Comparison of ENCODE assay signal across 8 mouse cellular contexts in genomic region chr4:123254617-123255016, GRCm38 (mm10). TPM values are rescaled to one million over a fixed set of nuclear protein-coding genes. Genes with fewer than 3 reads are reported as not detected.
DNase-seq lines count a peak whose midpoint lies in the region; ATAC-seq and TF ChIP-seq lines count a peak whose summit lies in the region.

No protein-coding gene starts in this region.

- no peak overlapping the region for H3K27ac ChIP-seq in kidney, embryonic 14.5 days (ENCODE audit: low read depth, low read length)
- no peak overlapping the region for H3K27ac ChIP-seq in ES-Bruce4 (ENCODE audit: insufficient read depth, low read length)
- H3K27ac ChIP-seq in hindbrain, postnatal 0 days = no peak overlapping the region

- no peak overlapping the region for H3K4me2 ChIP-seq in kidney, embryonic 14.5 days (replicated peaks; ENCODE audit: low read depth, low read length)
- H3K4me2 ChIP-seq in hindbrain, postnatal 0 days (ENCODE audit: low read depth, low read length) = no peak overlapping the region

- peak; percentile 7 for TF ChIP-seq CTCF in ES-Bruce4 (IDR thresholded peaks at IDR 0.05; ENCODE audit: low read depth, low read length)
- TF ChIP-seq CTCF in brain, embryonic 14.5 days (IDR thresholded peaks at IDR 0.05; ENCODE audit: borderline replicate concordance, extremely low read depth, insufficient read depth, insufficient read length) = peak; percentile 38; the same call in 1 of the 2 replicates
- peak; percentile 86 for TF ChIP-seq CTCF in hindbrain, postnatal 0 days (IDR thresholded peaks at IDR 0.05; ENCODE audit: low read depth)

- H3K27me3 ChIP-seq in kidney, embryonic 14.5 days (ENCODE audit: control insufficient read depth, insufficient read depth, low read length) = no peaks in the 10 kb centered on the region
- H3K27me3 ChIP-seq in ES-Bruce4 (ENCODE audit: control insufficient read depth, insufficient read depth, low read length, poor library complexity, severe bottlenecking) = no peaks in the 10 kb centered on the region
- H3K27me3 ChIP-seq in hindbrain, postnatal 0 days (ENCODE audit: insufficient read depth, low read length) = no peaks in the 10 kb centered on the region

- WGBS in kidney, embryonic 14.5 days = 17% methylated on average over 5 of the region's 5 CpGs
- 12% methylated on average over 5 of the region's 5 CpGs for WGBS in hindbrain, postnatal 0 days

- H3K4me3 ChIP-seq in kidney, embryonic 14.5 days (ENCODE audit: low read length) = no peak overlapping the region
- H3K4me3 ChIP-seq in ES-Bruce4 (ENCODE audit: low read depth, low read length) = no peak overlapping the region
- no peak overlapping the region for H3K4me3 ChIP-seq in hindbrain, postnatal 0 days (ENCODE audit: low read length)

- no peak for TF ChIP-seq POLR2A in ES-Bruce4 (IDR thresholded peaks at IDR 0.05; ENCODE audit: insufficient read depth, low read length)
- TF ChIP-seq POLR2A in brain, embryonic 14.5 days (IDR thresholded peaks at IDR 0.05; ENCODE audit: borderline replicate concordance, extremely low read depth, insufficient read depth, insufficient read length, poor library complexity, severe bottlenecking) = no peak

- peak; percentile 63 for ATAC-seq in kidney, embryonic 14.5 days (ENCODE audit: low FRiP score, low TSS enrichment)
- peak; percentile 80 for ATAC-seq in hindbrain, postnatal 0 days
- 0 out of 2 replicates have a peak, but pooled peaks have one; percentile 26 for ATAC-seq in neutrophil, adult 5-6 weeks (ENCODE audit: extremely low read depth, insufficient number of reproducible peaks, low FRiP score, poor library complexity, severe bottlenecking)

- no peak overlapping the region for H3K9ac ChIP-seq in kidney, embryonic 14.5 days (ENCODE audit: low read depth, low read length)
- no peak overlapping the region for H3K9ac ChIP-seq in ES-Bruce4 (ENCODE audit: low read depth, poor library complexity, severe bottlenecking)
- H3K9ac ChIP-seq in hindbrain, postnatal 0 days (replicated peaks; ENCODE audit: low read length) = no peak overlapping the region

- no peaks in the 10 kb centered on the region for H3K9me3 ChIP-seq in kidney, embryonic 14.5 days (ENCODE audit: control insufficient read depth, low read length)
- H3K9me3 ChIP-seq in ES-Bruce4 (replicated peaks; ENCODE audit: control insufficient read depth, insufficient read depth, low read length, poor library complexity, severe bottlenecking) = no peaks in the 10 kb centered on the region
- H3K9me3 ChIP-seq in hindbrain, postnatal 0 days (ENCODE audit: low read length) = no peaks in the 10 kb centered on the region

- peaks cover under 1% of the 10 kb centered on the region; the same call in 1 of the 2 replicates for H3K4me1 ChIP-seq in kidney, embryonic 14.5 days (ENCODE audit: control insufficient read depth, insufficient read depth, low read length)
- H3K4me1 ChIP-seq in ES-Bruce4 (ENCODE audit: control insufficient read depth, insufficient read depth, low read length) = no peaks in the 10 kb centered on the region
- no peaks in the 10 kb centered on the region for H3K4me1 ChIP-seq in hindbrain, postnatal 0 days (ENCODE audit: insufficient read depth, low read length)

- H3K36me3 ChIP-seq in kidney, embryonic 14.5 days (ENCODE audit: control insufficient read depth, insufficient read depth, low read length) = no peaks in the 10 kb centered on the region
- no peaks in the 10 kb centered on the region for H3K36me3 ChIP-seq in ES-Bruce4 (ENCODE audit: control insufficient read depth, insufficient read depth, low read length, poor library complexity, severe bottlenecking)
- H3K36me3 ChIP-seq in hindbrain, postnatal 0 days (ENCODE audit: insufficient read depth, low read length) = no peaks in the 10 kb centered on the region

- DNase-seq in kidney, adult 8-10 months = no peak
- peak; percentile 89 for DNase-seq in brain, embryonic 14.5 days (ENCODE audit: low read depth)
- DNase-seq in hindbrain, postnatal 0 days (ENCODE audit: low spot score) = peak; percentile 81
- no peak for DNase-seq in frontal cortex, postnatal 10 days (ENCODE audit: low spot score in 2 of 2)
- no peak for DNase-seq in layer of hippocampus, adult 8-10 months (ENCODE audit: low spot score in 2 of 2)

- no peak for TF ChIP-seq EP300 in ES-Bruce4 (IDR thresholded peaks at IDR 0.05; ENCODE audit: insufficient read depth, low read depth, low read length)

RNA-seq across cellular contexts. Expression of gene Pabpc4, which starts 7.5 kb away (rescaled TPM):
- 63.9 and 82.6 TPM in 2 replicates for polyA plus RNA-seq in kidney, embryonic 14.5 days (2014; fragmentation: Nextera tagmentation; extraction: Ambion mirVana)
- 221 and 225 TPM in 2 replicates for polyA plus RNA-seq in ES-Bruce4 (2011; ENCODE audit: insufficient read depth, insufficient read length, low read depth, missing spikeins)
- 79.9 and 85.0 TPM in 2 replicates for polyA plus RNA-seq in brain, embryonic 14.5 days (2012; rRNA removed)
- 100 and 137 TPM in 2 replicates for total RNA-seq in hindbrain, postnatal 0 days (2014; rRNA removed)
- 19.9 and 22.7 TPM in 2 replicates for polyA plus RNA-seq in hindbrain, postnatal 0 days (2015; fragmentation: Nextera tagmentation; extraction: Ambion mirVana)
- total RNA-seq in neutrophil, adult 5-6 weeks (2017) = 34.4 and 40.0 TPM in 2 replicates
- 10 to 100 TPM; 40.2 to 45.7 (median 44.2) TPM for total RNA-seq in layer of hippocampus, adult 8-10 months (2022)

RNA-seq across cellular contexts. Expression of gene Heyl, which starts 21.3 kb away (rescaled TPM):
- polyA plus RNA-seq in kidney, embryonic 14.5 days (2014; fragmentation: Nextera tagmentation; extraction: Ambion mirVana) = 25.1 and 50.2 TPM in 2 replicates
- not detected in 2 replicates for polyA plus RNA-seq in ES-Bruce4 (2011; ENCODE audit: insufficient read depth, insufficient read length, low read depth, missing spikeins)
- 3.4 and 7.5 TPM in 2 replicates for polyA plus RNA-seq in brain, embryonic 14.5 days (2012; rRNA removed)
- total RNA-seq in hindbrain, postnatal 0 days (2014; rRNA removed) = 5.1 and 6.5 TPM in 2 replicates
- 3.5 TPM in 2 replicates for polyA plus RNA-seq in hindbrain, postnatal 0 days (2015; fragmentation: Nextera tagmentation; extraction: Ambion mirVana)
- not detected in 2 replicates for total RNA-seq in neutrophil, adult 5-6 weeks (2017)
- 1 to 10 TPM; 2.9 to 5.2 (median 3.5) TPM for total RNA-seq in layer of hippocampus, adult 8-10 months (2022)

RNA-seq across cellular contexts. Expression of gene Nt5c1a, which starts 53.3 kb away (rescaled TPM):
- polyA plus RNA-seq in kidney, embryonic 14.5 days (2014; fragmentation: Nextera tagmentation; extraction: Ambion mirVana) = 0.16 TPM in 1 of 2 replicates, not detected in the other
- polyA plus RNA-seq in ES-Bruce4 (2011; ENCODE audit: insufficient read depth, insufficient read length, low read depth, missing spikeins) = not detected in 2 replicates
- polyA plus RNA-seq in brain, embryonic 14.5 days (2012; rRNA removed) = 0.22 TPM in 1 of 2 replicates, not detected in the other
- total RNA-seq in hindbrain, postnatal 0 days (2014; rRNA removed) = 0.79 and 2.1 TPM in 2 replicates
- 0.39 and 0.53 TPM in 2 replicates for polyA plus RNA-seq in hindbrain, postnatal 0 days (2015; fragmentation: Nextera tagmentation; extraction: Ambion mirVana)
- not detected in 2 replicates for total RNA-seq in neutrophil, adult 5-6 weeks (2017)
- total RNA-seq in layer of hippocampus, adult 8-10 months (2022) = 10 to 100 TPM; 14.5 to 16.8 (median 15.6) TPM

Comparison
In these comparisons a context has a peak if more than half of its experiments do, and no peak if none do; other contexts are left out.
1. ATAC-seq: peak in every context shown above with its lines; median percentile 80 in hindbrain, postnatal 0 days; 63 in kidney, embryonic 14.5 days; 26 in neutrophil, adult 5-6 weeks.
2. DNase-seq: peak in brain, embryonic 14.5 days (single experiment) and hindbrain, postnatal 0 days (single experiment); none in kidney, adult 8-10 months (0 of 2), frontal cortex, postnatal 10 days (0 of 2) and layer of hippocampus, adult 8-10 months (0 of 2).
3. CTCF ChIP-seq: peak in every context shown above with its lines; median percentile 86 in hindbrain, postnatal 0 days; 38 in brain, embryonic 14.5 days; 7 in ES-Bruce4.